Mouse (Mus musculus): ENCODE results near the gene Cavin1. TPM values are rescaled to one million over a fixed set of nuclear protein-coding genes. Genes with fewer than 3 reads are reported as not detected.

Gene Cavin1
- polyA plus RNA-seq (2012; ENCODE audit: low replicate concordance) = 7.5 and 8.9 TPM in 2 replicates

GRCm38 (mm10) chr11:100970557-100970937 lies at the start of gene Cavin1:
Gene Cavin1, minus strand, starts transcription at chr11:100970887.

GRCm38 (mm10) chr11:101009046-101009887 lies 38.6 kb upstream of the Cavin1 start, which contains the start of gene Atp6v0a1:
Gene Atp6v0a1, plus strand, starts transcription at chr11:101009452.

GRCm38 (mm10) chr11:100939512-100940151 lies 31.1 kb downstream of the Cavin1 start, which contains the start of gene Stat3:
Gene Stat3, minus strand, starts transcription at chr11:100939540.

Other genes starting within 250 kb of the Cavin1 start
- gene Rab5c, start 232.7 kb downstream of the Cavin1 start, polyA plus RNA-seq (2012; ENCODE audit: low replicate concordance) = 394 and 541 TPM in 2 replicates
- 0.09 and 0.55 TPM in 2 replicates for gene Kcnh4, start 210.9 kb downstream of the Cavin1 start, polyA plus RNA-seq (2012; ENCODE audit: low replicate concordance)
- gene Hcrt, start 208.0 kb downstream of the Cavin1 start, polyA plus RNA-seq (2012; ENCODE audit: low replicate concordance) = not detected in 2 replicates
- gene Ghdc, start 199.9 kb downstream of the Cavin1 start, polyA plus RNA-seq (2012; ENCODE audit: low replicate concordance) = 6.6 and 9.5 TPM in 2 replicates
- 27.4 and 38.6 TPM in 2 replicates for gene Stat5b, start 120.2 kb downstream of the Cavin1 start, polyA plus RNA-seq (2012; ENCODE audit: low replicate concordance)
- 25.8 and 32.3 TPM in 2 replicates for gene Stat5a, start 111.5 kb downstream of the Cavin1 start, polyA plus RNA-seq (2012; ENCODE audit: low replicate concordance)
- 22.0 and 45.8 TPM in 2 replicates for gene Stat3, start 31.3 kb downstream of the Cavin1 start, polyA plus RNA-seq (2012; ENCODE audit: low replicate concordance)
- 80.6 and 100 TPM in 2 replicates for gene Atp6v0a1, start 38.6 kb upstream of the Cavin1 start, polyA plus RNA-seq (2012; ENCODE audit: low replicate concordance)
- gene Naglu, start 99.1 kb upstream of the Cavin1 start, polyA plus RNA-seq (2012; ENCODE audit: low replicate concordance) = 4.8 and 25.3 TPM in 2 replicates
- gene Hsd17b1, start 107.5 kb upstream of the Cavin1 start, polyA plus RNA-seq (2012; ENCODE audit: low replicate concordance) = not detected in 2 replicates
- gene Coasy, start 111.7 kb upstream of the Cavin1 start, polyA plus RNA-seq (2012; ENCODE audit: low replicate concordance) = 28.2 and 48.5 TPM in 2 replicates
- 13.7 and 31.7 TPM in 2 replicates for gene Mlx, start 116.4 kb upstream of the Cavin1 start, polyA plus RNA-seq (2012; ENCODE audit: low replicate concordance)
- 16.3 and 18.1 TPM in 2 replicates for gene Psmc3ip, start 124.5 kb upstream of the Cavin1 start, polyA plus RNA-seq (2012; ENCODE audit: low replicate concordance)
- gene Retreg3, start 149.0 kb upstream of the Cavin1 start, polyA plus RNA-seq (2012; ENCODE audit: low replicate concordance) = 5.6 and 18.8 TPM in 2 replicates
- 149 and 176 TPM in 2 replicates for gene Tubg1, start 149.1 kb upstream of the Cavin1 start, polyA plus RNA-seq (2012; ENCODE audit: low replicate concordance)
- gene Tubg2, start 185.0 kb upstream of the Cavin1 start, polyA plus RNA-seq (2012; ENCODE audit: low replicate concordance) = 1.7 and 2.4 TPM in 2 replicates
- 0.40 and 0.42 TPM in 2 replicates for gene Cntnap1, start 199.6 kb upstream of the Cavin1 start, polyA plus RNA-seq (2012; ENCODE audit: low replicate concordance)
- 3.2 and 5.3 TPM in 2 replicates for gene Plekhh3, start 200.5 kb upstream of the Cavin1 start, polyA plus RNA-seq (2012; ENCODE audit: low replicate concordance)
- 0.56 and 1.1 TPM in 2 replicates for gene Ccr10, start 204.6 kb upstream of the Cavin1 start, polyA plus RNA-seq (2012; ENCODE audit: low replicate concordance)